Mouse (Mus musculus): Measurements from ENCODE around the gene Wdr45. TPM values are rescaled to one million over a fixed set of nuclear protein-coding genes. Genes with fewer than 3 reads are reported as not detected.

The Wdr45 gene
- polyA plus RNA-seq, 1 experiment = 77.0 TPM

DNA sequence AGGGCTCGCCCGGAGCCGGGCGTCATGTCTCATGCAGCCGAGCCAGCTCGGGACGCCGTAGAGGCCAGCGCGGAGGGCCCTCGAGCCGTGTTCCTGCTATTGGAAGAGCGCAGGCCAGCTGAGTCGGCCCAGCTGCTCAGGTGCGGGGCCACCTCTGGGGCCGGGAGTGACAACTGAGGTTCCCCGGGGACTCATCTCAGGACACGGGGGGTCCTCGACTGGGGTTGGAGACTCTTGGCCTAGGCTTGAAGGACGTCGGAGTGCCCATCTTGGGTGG, 48.7 kb downstream of the Wdr45 start:
- no peak for DNase-seq (ENCODE audit: extremely low spot score in 1 of 2, low spot score in 1 of 2)

GRCm38 (mm10) chrX:7763631-7764393, 49.7 kb downstream of the Wdr45 start:
- DNase-seq (ENCODE audit: extremely low spot score in 1 of 2, low spot score in 1 of 2) = no peak

- no peak for DNase-seq (ENCODE audit: extremely low spot score in 1 of 2, low spot score in 1 of 2)
These were observed 50.6 kb downstream of the Wdr45 start for GRCm38 (mm10) chrX:7764657-7765280.

GRCm38 (mm10) chrX:7765281-7765670, 51.1 kb downstream of the Wdr45 start:
- peak in 1 of 2 experiments; percentile 8 for DNase-seq (ENCODE audit: extremely low spot score in 1 of 2, low spot score in 1 of 2)

GRCm38 (mm10) chrX:7765764-7766163, 51.6 kb downstream of the Wdr45 start:
- peak in 1 of 2 experiments; percentile 17 for DNase-seq (ENCODE audit: extremely low spot score in 1 of 2, low spot score in 1 of 2)

DNA sequence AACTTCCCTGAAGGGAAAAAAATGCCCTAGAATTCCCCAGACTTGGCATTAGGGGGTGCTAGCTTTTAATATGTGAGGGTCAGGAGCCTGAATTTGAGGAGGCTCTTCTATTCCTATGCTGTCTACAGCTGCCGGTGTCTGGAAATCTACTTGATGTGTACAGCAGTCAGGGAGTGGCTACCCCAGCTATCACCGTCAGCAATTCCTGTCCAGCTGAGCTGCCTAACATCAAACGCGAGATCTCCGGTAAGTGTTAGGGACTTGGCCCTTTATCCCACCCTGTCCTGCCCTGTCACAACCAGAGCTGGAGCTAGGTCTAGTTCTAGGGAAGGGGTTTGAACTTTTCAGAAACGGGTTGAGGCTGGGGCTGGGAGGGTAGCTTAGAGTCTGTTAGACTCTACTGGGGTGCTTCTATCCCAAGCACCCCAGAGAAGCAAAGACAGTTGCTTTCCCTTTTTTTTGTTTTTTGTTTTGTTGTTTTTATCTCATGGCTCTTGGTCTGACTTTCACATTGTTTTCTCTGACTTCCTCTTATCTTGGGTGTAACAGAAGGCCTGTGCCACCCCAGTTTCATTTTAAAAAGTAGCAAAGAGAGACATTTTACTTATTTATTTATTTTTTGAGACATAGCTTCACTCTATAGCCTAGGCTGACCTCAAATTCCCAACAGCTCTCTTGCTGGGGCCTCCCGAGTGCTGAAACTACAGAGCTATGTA, 55.3 kb downstream of the Wdr45 start:
- DNase-seq (ENCODE audit: extremely low spot score in 1 of 2, low spot score in 1 of 2) = no peak

- no peak for DNase-seq (ENCODE audit: extremely low spot score in 1 of 2, low spot score in 1 of 2)
These were observed 58.6 kb downstream of the Wdr45 start for GRCm38 (mm10) chrX:7772766-7773165.

GRCm38 (mm10) chrX:7775501-7776205, 61.5 kb downstream of the Wdr45 start:
- no peak for DNase-seq (ENCODE audit: extremely low spot score in 1 of 2, low spot score in 1 of 2)

DNA sequence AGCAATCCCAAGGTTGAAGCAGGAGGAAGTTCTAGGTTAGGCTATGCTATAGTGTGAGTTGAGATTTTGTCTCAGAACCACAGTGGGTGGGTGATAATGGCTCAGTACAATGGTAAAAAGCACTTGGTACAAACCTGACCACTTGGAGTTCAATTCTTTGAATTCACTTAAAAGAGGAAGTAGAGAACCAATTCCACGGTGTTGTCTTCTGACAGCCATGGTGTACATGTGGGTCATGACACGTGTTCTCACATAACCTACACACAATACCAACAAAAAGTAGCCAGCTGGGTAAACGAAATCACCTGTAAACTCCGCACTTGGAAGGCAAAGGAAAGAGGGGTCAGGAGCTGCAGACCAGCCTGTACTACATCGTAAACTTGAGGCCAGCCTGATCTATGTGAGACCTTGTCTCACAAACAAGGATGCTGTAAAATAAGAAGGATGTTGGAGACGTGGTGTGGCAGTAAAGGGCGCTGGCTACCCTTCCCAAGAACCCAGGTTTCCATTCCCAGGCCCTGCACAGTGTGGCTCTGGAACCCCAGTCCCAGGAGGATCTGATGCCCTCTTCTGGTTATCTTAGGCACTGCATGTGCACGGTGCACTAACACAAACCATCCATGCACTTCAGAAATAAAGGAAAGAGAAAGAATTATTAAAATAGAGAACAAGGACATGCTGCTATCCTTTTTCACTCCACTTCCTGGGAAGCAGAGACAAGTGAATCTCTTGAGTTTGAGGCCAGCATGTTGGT, 62.4 kb downstream of the Wdr45 start:
- peak in 1 of 2 experiments; percentile 72 for DNase-seq (ENCODE audit: extremely low spot score in 1 of 2, low spot score in 1 of 2)

Other genes starting within 250 kb of the Wdr45 start
- 0.08 and 0.17 TPM in 2 replicates for gene Foxp3, start 140.7 kb upstream of the Wdr45 start, polyA plus RNA-seq (2012; rRNA removed)
- gene Ppp1r3f, start 140.1 kb upstream of the Wdr45 start, polyA plus RNA-seq (2012; rRNA removed) = 13.9 and 14.8 TPM in 2 replicates
- 31.1 and 32.6 TPM in 2 replicates for gene Ccdc22, start 108.8 kb upstream of the Wdr45 start, polyA plus RNA-seq (2012; rRNA removed)
- 0.19 and 0.22 TPM in 2 replicates for gene Cacna1f, start 107.2 kb upstream of the Wdr45 start, polyA plus RNA-seq (2012; rRNA removed)
- 961 and 980 TPM in 2 replicates for gene Syp, start 75.9 kb upstream of the Wdr45 start, polyA plus RNA-seq (2012; rRNA removed)
- 2.3 and 2.4 TPM in 2 replicates for gene Prickle3, start 57.1 kb upstream of the Wdr45 start, polyA plus RNA-seq (2012; rRNA removed)
- 14.6 and 15.6 TPM in 2 replicates for gene Plp2, start 42.9 kb upstream of the Wdr45 start, polyA plus RNA-seq (2012; rRNA removed)
- gene Magix, start 33.1 kb upstream of the Wdr45 start, polyA plus RNA-seq (2012; rRNA removed) = 0.90 and 1.2 TPM in 2 replicates
- gene Gpkow, start 17.2 kb upstream of the Wdr45 start, polyA plus RNA-seq (2012; rRNA removed) = 26.2 and 32.7 TPM in 2 replicates
- 0.18 and 0.55 TPM in 2 replicates for gene Gm45208, start 7.9 kb downstream of the Wdr45 start, polyA plus RNA-seq (2012; rRNA removed)
- gene Praf2, start 14.1 kb downstream of the Wdr45 start, polyA plus RNA-seq (2012; rRNA removed) = 118 and 124 TPM in 2 replicates
- 23.7 and 25.4 TPM in 2 replicates for gene Ccdc120, start 36.6 kb downstream of the Wdr45 start, polyA plus RNA-seq (2012; rRNA removed)
- gene Tfe3, start 48.2 kb downstream of the Wdr45 start, polyA plus RNA-seq (2012; rRNA removed) = 23.8 and 25.1 TPM in 2 replicates
- 112 and 118 TPM in 2 replicates for gene Gripap1, start 75.4 kb downstream of the Wdr45 start, polyA plus RNA-seq (2012; rRNA removed)
- gene Kcnd1, start 108.0 kb downstream of the Wdr45 start, polyA plus RNA-seq (2012; rRNA removed) = 7.4 and 7.8 TPM in 2 replicates
- gene Otud5, start 127.0 kb downstream of the Wdr45 start, polyA plus RNA-seq (2012; rRNA removed) = 51.9 and 58.0 TPM in 2 replicates
- 50.5 and 54.6 TPM in 2 replicates for gene Pim2, start 163.9 kb downstream of the Wdr45 start, polyA plus RNA-seq (2012; rRNA removed)
- 44.6 and 51.1 TPM in 2 replicates for gene Slc35a2, start 169.7 kb downstream of the Wdr45 start, polyA plus RNA-seq (2012; rRNA removed)
- gene Pqbp1, start 184.9 kb downstream of the Wdr45 start, polyA plus RNA-seq (2012; rRNA removed) = 188 and 192 TPM in 2 replicates
- 17.8 and 20.3 TPM in 2 replicates for gene Timm17b, start 185.0 kb downstream of the Wdr45 start, polyA plus RNA-seq (2012; rRNA removed)
- gene Gm10491, start 193.5 kb downstream of the Wdr45 start, polyA plus RNA-seq (2012; rRNA removed) = not detected in 2 replicates
- not detected in 2 replicates for gene Gm10490, start 195.2 kb downstream of the Wdr45 start, polyA plus RNA-seq (2012; rRNA removed)
- gene Pcsk1n, start 205.5 kb downstream of the Wdr45 start, polyA plus RNA-seq (2012; rRNA removed) = 456 and 602 TPM in 2 replicates
- 0.10 TPM in 1 of 2 replicates, not detected in the other for gene Eras, start 214.3 kb downstream of the Wdr45 start, polyA plus RNA-seq (2012; rRNA removed)
- 71.9 and 81.8 TPM in 2 replicates for gene Hdac6, start 233.6 kb downstream of the Wdr45 start, polyA plus RNA-seq (2012; rRNA removed)